Mouse (Mus musculus) right cerebral cortex, postnatal 14 days (tissue): ENCODE results near the gene Vmn1r169.
"Not testable (repeated sequence)": the region's sequence is repeated elsewhere in the genome, so short reads cannot be mapped to it uniquely, and the experiment has no call there.

Experiments
- DNase-seq: peaks from one replicate; pipeline ENCODE4 v3.0.0; 2022

The Vmn1r169 gene

DNA sequence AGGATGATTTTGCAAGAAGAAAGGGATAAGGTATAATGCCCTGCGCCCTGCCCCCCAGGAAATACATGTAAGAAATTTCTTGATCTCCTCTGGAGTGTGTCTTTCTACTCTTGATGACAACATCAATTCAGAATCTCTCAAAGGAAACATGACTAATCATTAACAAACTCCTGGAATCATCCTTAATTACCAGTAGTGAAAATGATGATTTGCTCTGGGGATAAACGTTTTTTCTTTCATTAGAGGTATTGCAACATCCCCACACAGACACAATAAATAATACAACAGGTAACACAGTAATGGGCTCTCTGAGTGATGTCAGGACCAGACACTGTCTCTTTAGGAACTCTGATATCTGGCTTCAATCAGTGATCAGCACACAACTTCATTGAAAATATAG lies at the start of gene Vmn1r169:
Gene Vmn1r169, plus strand, starts transcription at position 301 of the 400 bp plus-strand sequence.
- DNase-seq = not testable (repeated sequence)

DNA sequence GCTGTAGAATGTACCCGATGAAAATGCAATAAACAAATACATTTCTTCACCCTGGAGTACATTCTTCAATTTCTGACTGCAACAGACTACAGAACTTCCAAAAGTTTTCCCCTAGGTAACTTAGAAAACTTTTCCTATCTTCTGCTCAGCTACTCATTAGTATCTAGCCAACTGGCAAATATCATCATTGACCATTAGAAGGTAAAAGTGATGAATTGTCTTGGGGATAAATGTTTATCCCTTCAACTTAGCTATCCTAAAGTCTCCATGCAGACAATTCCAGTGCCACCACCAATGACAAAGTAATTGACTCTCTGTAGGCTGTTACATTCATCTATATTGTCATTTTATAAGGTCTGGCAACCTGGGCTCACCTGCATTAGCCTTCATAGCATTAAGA lies 35.9 kb upstream of the Vmn1r169 start, which contains the start of gene Vmn1r168:
Gene Vmn1r168, plus strand, starts transcription at position 301 of the 400 bp plus-strand sequence.
- not testable (repeated sequence) for DNase-seq

DNA sequence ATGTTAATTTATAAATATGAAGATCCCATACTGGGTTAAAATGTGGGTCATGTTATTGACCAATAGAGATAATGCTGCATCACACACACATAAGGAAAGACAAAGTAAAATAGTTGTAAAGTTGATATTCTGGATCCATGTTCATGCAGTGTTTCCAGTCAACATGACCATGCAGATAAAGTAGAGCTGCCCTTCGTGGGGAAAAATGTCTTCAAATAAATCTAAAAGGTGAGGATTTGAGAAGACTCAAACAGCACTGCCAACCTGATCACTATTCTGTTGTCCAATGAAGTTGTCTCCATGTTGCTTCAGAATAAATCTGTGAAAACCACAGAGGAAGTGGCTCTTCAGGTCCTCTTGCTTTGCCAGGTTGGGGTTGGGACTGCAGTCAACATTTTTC lies 30.5 kb downstream of the Vmn1r169 start, which contains the start of gene Vmn1r170:
Gene Vmn1r170, plus strand, starts transcription at position 301 of the 400 bp plus-strand sequence.
- not testable (repeated sequence) for DNase-seq
